Mouse (Mus musculus) gastrocnemius, adult 2 months (tissue): Measurements from ENCODE around the gene Prmt1. TPM values are rescaled to one million over a fixed set of nuclear protein-coding genes. Genes with fewer than 3 reads are reported as not detected.
A peak's percentile ranks its signal among the peaks of the same experiment; 100 is the strongest.

Experiments
- DNase-seq: peaks from one replicate; pipeline ENCODE4 v3.0.0; 2022
- H3K27ac ChIP-seq: fragments of 200-600 bp; 2 replicates; pipeline ENCODE4 v1.8.1; 2022; ENCODE audit warnings: mild to moderate bottlenecking
- H3K4me3 ChIP-seq: fragments of 200-600 bp; 2 replicates; pipeline ENCODE4 v1.8.1; 2022; ENCODE audit warnings: mild to moderate bottlenecking, moderate library complexity
- CTCF ChIP-seq: fragments of 200-600 bp; IDR thresholded peaks from 2 replicates; pipeline ENCODE4 v1.8.1; 2022; ENCODE audit warnings: antibody characterized with exemption, mild to moderate bottlenecking, moderate library complexity
- intact Hi-C: fragments of 180-260 bp; cut with DNase I; formaldehyde crosslinking; loops from one replicate; pipeline ENCODE4 v1.15.1; 2025
- total RNA-seq, 2 experiments: library from RNA; stranded (reverse); gene quantifications; 2 replicates each; pipeline ENCODE4 v1.2.3; 2021

Gene Prmt1
- total RNA-seq, 2 experiments from 2014 or later: 126 to 136 TPM

DNA sequence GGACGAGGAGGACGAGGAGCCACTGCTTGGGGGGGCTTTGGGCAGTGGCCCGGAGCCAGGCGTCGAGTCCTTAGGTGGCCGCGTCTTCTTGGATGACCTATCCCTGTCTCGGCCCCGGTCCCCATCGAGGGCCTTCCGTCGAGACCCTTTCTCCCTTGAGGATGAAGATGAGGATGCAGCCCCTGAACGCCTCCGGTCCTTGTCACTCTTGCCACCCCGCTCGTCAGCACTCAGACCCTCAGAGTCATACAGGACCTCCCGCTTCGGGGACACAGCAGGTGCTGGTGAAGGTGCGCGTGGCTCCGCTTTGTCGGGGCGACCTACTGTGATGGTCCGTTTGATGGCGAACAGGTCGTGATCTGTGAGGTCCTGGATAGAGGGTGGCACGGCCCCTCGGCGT is 20.8 kb upstream of the Prmt1 start:
- no peak overlapping the region for H3K4me3 ChIP-seq
- H3K27ac ChIP-seq: no peak overlapping the region
- TF ChIP-seq CTCF: no peak
- intact Hi-C loops: no loop called here
- DNase-seq: no peak

DNA sequence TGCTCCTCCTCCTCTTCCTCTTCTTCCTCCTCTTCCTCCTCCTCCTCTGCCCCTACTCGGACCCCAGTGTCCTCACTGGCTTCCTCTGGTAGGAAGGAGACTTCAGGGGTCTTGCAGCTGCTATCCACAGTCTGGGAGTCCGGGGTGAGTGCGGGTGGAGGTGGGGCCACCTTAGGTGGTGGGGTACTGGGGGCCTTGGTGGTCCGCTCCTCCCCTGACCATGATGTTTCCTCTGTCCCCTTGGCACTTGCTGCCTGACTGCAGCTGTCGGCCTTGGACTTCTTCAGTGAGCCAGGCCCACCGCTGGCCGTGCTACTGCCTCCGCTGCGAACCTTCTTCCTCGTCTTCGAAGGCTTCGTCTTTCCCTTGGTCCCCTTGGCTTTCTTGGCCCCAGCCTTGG is 20.1 kb upstream of the Prmt1 start:
- no peak for TF ChIP-seq CTCF
- H3K4me3 ChIP-seq: no peak overlapping the region
- intact Hi-C loops: no loop called here
- no peak for DNase-seq
- H3K27ac ChIP-seq: no peak overlapping the region

DNA sequence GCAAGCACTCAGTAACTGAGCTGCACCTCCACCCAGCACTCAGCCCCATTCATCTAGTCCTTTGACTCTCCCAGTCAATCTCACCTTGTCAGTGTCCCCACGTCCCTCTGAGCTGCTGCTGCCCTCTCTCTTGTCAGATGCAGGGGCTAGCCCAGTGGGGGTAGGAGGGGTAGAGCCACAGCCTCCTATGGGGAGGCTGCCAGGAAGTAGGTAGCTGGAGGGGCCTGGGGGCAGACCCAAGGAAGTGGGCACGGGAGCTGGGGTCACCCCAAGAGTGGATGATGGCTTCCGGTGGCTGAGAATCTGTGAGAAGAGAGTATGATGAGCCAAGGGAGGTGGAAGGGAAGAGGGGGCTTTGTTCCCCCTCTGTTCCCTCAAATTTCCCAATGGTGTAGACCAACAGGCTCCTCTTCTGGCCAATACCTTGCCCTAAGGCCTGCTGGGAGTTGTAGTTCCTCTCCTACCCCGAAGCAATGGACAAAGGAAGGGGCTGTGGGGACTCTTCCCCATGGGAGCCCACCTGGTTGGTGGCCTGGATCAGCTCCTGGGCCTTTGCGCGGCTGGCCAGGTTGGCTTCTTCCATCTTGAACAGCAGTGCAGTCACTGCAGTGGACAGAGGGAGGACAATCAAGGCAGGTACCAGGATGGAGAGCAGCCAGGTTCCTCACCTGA is 19.1 kb upstream of the Prmt1 start:
- intact Hi-C loops: no loop called here
- TF ChIP-seq CTCF: no peak
- H3K4me3 ChIP-seq: no peak overlapping the region
- DNase-seq: no peak
- H3K27ac ChIP-seq: no peak overlapping the region

DNA sequence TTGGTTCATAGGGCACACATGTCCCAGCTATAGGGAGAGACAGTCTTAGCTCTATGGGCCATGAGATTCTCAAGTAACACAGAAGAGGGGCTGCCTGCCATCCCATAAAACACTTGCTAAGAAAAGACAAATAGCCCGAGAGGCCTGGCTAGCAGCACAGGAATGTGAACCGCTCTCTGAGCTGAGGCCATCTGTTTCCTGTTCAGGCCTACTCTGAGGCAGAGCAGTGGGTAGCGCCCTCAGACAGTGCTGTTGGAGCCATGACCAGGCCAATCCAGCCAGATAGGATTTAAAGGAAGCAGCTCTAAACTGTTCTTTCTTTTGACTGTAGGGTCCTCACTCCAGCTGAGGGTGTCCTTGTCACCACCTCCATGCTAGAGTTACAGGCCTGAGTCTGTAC is 18.2 kb upstream of the Prmt1 start:
- TF ChIP-seq CTCF: no peak
- H3K4me3 ChIP-seq: no peak overlapping the region
- no peak for DNase-seq
- intact Hi-C loops: no loop called here
- H3K27ac ChIP-seq: no peak overlapping the region; the same call in 1 of the 2 replicates

DNA sequence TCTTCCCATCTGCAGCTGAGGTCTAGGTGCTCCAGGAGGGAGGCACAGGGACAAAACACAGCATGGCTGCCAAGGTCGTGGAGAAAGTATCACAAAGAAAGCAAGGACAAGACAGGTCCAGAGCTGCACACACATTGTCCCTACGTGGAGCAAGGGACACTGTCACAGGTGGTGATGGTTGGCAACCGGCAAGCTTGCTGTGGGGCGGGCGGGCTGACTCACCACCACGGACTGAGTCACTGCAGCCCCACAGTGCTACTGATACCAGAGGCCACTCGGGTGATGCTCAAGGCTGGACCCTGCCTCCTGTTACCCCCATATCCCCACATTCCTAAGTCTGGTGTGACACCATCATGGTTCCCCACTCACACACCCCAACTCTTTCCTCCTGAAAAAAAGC is 16.1 kb upstream of the Prmt1 start:
- no peak overlapping the region for H3K27ac ChIP-seq
- DNase-seq: no peak
- intact Hi-C loops: no loop called here
- TF ChIP-seq CTCF: no peak
- H3K4me3 ChIP-seq: no peak overlapping the region

DNA sequence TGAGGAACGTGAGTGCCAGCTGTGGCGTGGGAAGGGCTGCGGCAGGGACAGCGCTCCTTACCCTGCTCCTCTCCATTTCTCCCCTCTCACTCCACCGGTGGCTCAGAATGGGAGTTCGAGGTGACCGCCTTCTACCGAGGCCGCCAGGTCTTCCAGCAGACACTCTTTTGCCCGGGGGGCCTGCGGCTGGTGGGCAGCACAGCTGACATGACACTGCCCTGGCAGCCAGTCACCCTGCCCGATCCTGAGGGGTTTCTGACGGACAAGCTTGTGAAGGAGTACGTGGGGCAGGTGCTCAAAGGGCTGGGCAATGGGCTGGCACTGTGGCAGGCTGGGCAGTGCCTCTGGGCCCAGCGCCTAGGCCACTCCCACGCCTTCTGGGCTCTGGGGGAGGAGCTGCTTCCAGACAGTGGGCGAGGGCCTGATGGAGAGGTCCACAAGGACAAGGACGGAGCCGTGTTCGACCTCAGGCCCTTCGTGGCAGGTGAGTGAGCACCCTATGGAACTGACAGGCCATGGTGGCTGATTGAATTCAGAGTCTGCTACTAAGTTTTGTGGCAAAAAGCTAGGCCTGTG is 14.3 kb upstream of the Prmt1 start:
- DNase-seq: no peak
- Histone ChIP-seq H3K27ac (peak overlapping the region; percentile 8; the same call in 1 of the 2 replicates), H3K4me3 (no peak overlapping the region)
- TF ChIP-seq CTCF: no peak
- intact Hi-C loops: no loop called here

DNA sequence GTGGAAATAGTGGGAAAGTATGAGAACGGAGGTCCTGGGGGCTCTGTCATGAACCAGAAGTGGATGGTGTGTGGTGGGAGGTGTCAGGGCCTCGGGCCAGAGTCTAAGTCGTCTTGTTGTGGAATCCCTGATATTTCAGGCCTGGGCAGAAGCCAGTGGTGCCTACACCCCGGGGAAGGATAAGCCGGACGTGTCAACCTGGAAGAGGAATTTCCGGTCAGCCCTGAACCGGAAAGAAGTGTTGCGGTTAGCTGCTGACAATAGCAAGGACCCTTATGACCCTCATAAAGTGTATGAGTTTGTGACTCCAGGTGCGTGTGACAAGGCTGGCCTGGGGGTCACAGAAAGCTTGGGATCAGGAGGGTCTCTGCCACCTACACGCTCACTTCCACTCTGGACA is 13.4 kb upstream of the Prmt1 start:
- TF ChIP-seq CTCF: no peak
- Histone ChIP-seq H3K27ac (peak overlapping the region; percentile 54), H3K4me3 (peak overlapping the region; percentile 49)
- no peak for DNase-seq
- intact Hi-C loops: loop anchor here (2.0 kb wide), 1 partner anchor 15 kb away; no protein-coding TSS in a partner anchor

DNA sequence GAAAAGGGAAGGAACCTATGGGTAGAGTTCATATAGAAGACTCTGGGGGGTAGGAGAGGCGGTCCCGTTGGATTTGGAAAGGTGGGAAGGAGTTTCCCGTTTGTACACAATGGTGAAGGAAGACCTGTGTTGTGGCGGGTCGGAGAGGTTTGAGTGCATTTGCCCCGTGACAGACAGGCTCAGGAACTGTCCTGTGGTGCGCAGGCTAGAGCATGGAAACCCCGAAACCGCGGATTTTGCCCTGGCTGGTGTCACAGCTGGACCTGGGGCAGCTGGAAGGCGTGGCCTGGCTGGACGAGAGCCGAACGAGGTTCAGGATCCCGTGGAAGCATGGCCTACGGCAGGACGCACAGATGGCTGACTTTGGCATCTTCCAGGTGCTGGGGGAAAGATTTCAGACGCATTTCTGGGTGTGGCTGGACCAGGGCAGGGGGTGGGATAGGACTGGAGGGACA is 12.2 kb upstream of the Prmt1 start, which contains the start of gene Bcl2l12:
Gene Bcl2l12 (minus strand): TSS at position 212 of the 455 bp plus-strand sequence.
- peak; percentile 76 for DNase-seq
- Histone ChIP-seq H3K27ac (peak within 1 kb of the TSS; percentile 96), H3K4me3 (peak within 1 kb of the TSS; percentile 75)
- TF ChIP-seq CTCF: no peak
- intact Hi-C loops: loop anchor here (2.0 kb wide), 1 partner anchor 16 kb away; no protein-coding TSS in a partner anchor

DNA sequence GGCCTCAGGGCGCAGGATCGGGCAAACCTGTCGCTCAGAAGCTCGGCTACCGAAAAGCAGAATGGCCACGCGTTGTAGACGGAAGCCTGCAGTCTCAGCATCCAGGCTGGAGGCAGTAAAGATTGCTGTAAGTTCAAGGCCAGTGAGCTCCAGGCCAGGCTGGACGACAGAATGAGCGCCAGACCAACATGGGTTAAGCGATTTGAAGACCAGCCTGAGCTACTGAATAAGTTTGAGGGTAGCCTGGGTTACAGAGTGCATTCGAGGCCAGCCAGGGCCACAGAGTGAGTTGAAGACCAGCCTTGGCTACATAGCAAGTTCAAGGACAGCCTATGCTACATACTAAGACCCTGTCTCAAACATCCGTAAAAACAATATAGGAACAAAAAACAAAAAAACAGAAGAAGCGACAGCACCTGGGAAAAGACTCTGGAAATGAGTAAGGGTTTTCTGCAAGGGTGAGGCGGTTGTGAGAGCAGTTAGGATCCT is 11.6 kb upstream of the Prmt1 start:
- TF ChIP-seq CTCF: no peak
- Histone ChIP-seq H3K4me3 (peak overlapping the region; percentile 75), H3K27ac (peak overlapping the region; percentile 96)
- no peak for DNase-seq
- intact Hi-C loops: loop anchor here (2.0 kb wide), 1 partner anchor 17 kb away; no protein-coding TSS in a partner anchor

DNA sequence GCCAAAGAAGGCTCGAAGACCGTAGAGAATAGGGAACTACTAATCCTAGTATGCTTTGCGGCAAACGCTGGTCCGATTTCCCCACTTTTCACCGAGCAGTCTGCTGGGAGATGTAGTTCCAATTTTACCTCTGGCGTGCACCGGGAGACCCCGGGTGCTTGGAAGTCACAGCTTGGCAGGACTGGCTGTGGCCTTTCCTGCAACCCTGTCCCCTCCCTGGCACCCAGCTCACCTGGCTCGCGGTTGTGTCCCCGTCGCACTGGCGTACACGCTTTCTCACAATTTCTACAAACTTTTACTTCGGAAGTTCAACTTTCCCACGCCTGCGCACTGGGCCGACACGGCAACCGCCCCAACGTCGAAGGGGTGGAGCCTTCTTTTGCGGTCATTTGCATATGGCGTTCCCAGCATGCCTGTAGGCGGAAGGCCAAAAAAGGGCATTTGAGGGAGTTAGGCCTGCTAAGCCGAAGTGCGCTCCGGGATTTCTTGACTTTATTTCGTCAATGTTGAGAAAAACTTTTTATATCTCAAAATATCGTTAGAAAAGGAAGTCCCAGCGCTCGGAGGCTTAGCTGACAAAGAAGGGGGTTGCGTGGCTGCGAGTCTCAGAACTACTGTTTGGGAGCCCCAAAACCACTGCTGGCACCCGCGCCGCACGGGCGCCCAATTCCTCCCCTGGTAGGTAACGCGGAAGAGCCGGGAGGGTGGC is 11.0 kb upstream of the Prmt1 start, which contains the start of gene Irf3:
Gene Irf3 (plus strand): TSS at position 418 of the 709 bp plus-strand sequence.
- no peak for TF ChIP-seq CTCF

DNA sequence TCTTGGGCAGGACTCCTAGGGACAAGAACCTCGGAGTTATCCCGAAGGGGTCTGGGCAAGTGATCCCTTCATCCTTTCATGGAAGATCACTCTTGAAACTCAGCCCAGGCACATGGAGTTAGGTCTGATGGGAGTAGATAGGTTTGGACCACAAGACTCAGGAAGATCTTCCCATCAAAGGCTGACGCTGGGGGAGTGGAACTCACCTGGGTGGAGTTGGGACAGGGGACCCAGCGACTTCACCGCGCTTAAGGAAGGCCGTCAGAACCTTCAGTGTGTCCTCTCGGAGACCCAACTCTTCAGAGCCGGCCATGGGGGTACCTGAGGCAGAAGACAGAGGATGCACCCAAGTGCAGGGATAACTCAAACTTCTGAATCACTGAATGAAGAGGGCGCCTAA is 10.3 kb upstream of the Prmt1 start:
- DNase-seq: no peak
- intact Hi-C loops: no loop called here
- no peak for TF ChIP-seq CTCF
- peak overlapping the region; percentile 75 for H3K4me3 ChIP-seq
- peak overlapping the region; percentile 96 for H3K27ac ChIP-seq

More for the DNA sequence above, 11.0 kb upstream of the Prmt1 start, which contains the start of gene Irf3:
- intact Hi-C loops: no loop called here
- Histone ChIP-seq H3K27ac (peak within 1 kb of the TSS; percentile 96), H3K4me3 (peak within 1 kb of the TSS; percentile 75)
- peak; percentile 97 for DNase-seq

DNA sequence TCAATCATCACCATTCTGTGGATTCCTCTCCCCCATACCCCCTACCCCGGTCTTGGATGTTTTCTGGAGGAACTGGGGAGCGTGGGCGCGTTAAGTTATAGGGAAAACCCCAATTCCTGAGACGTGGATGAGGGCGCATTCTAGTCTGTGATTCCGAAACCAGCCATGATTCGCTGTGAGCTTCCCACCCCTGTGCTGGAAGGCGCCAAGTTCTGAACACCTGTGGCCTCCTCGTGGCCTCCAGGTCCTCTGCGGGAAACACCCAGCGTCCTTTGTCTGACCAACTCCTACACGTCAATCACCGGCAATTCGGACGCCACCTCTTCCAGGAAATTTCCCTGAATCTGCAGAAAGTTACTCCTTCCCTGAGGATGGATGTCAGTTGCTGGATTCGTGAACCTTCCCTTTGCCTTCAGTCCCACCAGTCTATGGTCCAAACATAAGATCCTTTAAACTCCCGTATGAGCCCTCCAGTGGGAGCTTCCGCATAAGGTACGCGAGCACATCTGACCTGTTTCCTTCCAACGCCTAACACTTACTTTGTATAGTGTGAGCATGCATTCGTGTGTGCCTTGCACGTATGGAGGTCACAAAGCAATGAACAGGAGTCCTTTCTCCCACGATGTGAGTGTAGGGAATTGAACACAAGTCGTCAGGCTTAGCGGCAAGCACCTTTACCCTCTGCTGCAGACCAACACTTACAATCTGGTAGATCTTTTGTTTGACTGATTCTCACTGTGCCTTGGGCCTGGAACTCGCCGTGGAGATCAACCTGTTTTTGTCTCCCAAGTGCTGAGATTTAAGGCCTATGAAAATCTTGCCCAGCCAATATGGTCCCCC is 731 bp upstream of the Prmt1 start:
- peak; percentile 17 for DNase-seq
- Histone ChIP-seq H3K27ac (peak overlapping the region; percentile 98), H3K4me3 (peak overlapping the region; percentile 77)
- no peak for TF ChIP-seq CTCF
- intact Hi-C loops: loop anchor here (2.0 kb wide), 1 partner anchor 28 kb away; no protein-coding TSS in a partner anchor
